Mouse (Mus musculus) midbrain, embryonic 16.5 days (tissue): ENCODE results near the gene Tgfbr2. TPM values are rescaled to one million over a fixed set of nuclear protein-coding genes. Genes with fewer than 3 reads are reported as not detected.

Source experiments
- ATAC-seq: fragments of 200-750 bp; cut with Nextera tagmentation; 2 replicates; pipeline ENCODE4 v1.8.0; 2017; ENCODE audit warnings: moderate TSS enrichment
- H3K27ac ChIP-seq: fragments of 300-500 bp; sonication (generic); 2 replicates; pipeline ENCODE4 v1.5.1; 2014; ENCODE audit warnings: mild to moderate bottlenecking, low read length, mixed read lengths
- H3K27me3 ChIP-seq: fragments of 300-500 bp; sonication (generic); 2 replicates; pipeline ENCODE4 v1.6.1; 2014; ENCODE audit warnings: low read depth, low read length, mixed read lengths; ENCODE audit not compliant: control insufficient read depth, insufficient read depth
- H3K36me3 ChIP-seq: fragments of 300-500 bp; sonication (generic); 2 replicates; pipeline ENCODE4 v1.6.1; 2014; ENCODE audit warnings: mild to moderate bottlenecking, low read length, moderate library complexity, mixed read lengths; ENCODE audit not compliant: control insufficient read depth, insufficient read depth
- H3K4me1 ChIP-seq: fragments of 300-500 bp; sonication (generic); 2 replicates; pipeline ENCODE4 v1.6.1; 2014; ENCODE audit warnings: mild to moderate bottlenecking, low read length, mixed read lengths; ENCODE audit not compliant: control insufficient read depth, insufficient read depth
- H3K4me2 ChIP-seq: fragments of 300-500 bp; sonication (generic); 2 replicates; pipeline ENCODE4 v1.6.1; 2014; ENCODE audit warnings: mild to moderate bottlenecking, low read length, mixed read lengths
- H3K4me3 ChIP-seq: fragments of 300-500 bp; sonication (generic); 2 replicates; pipeline ENCODE4 v1.5.1; 2014; ENCODE audit warnings: low read depth, mild to moderate bottlenecking, low read length, moderate library complexity, mixed read lengths
- H3K9ac ChIP-seq: fragments of 300-500 bp; sonication (generic); 2 replicates; pipeline ENCODE4 v1.6.1; 2014; ENCODE audit warnings: low read depth, low read length, mixed read lengths
- H3K9me3 ChIP-seq: fragments of 300-500 bp; sonication (generic); replicated peaks from 2 replicates; pipeline ENCODE4 v1.6.1; 2014; ENCODE audit warnings: mild to moderate bottlenecking, low read length, mixed read lengths; ENCODE audit not compliant: control insufficient read depth, poor library complexity, severe bottlenecking
- WGBS: fragments of 180-500 bp; shearing (Covaris S2); extraction: QIAGEN DNeasy Blood & Tissue Kit; methylation state at CpG from one replicate; pipeline ENCODE4 v1.1.7; 2014; 5-methylcytosine and 5-hydroxymethylcytosine counted together
- polyA plus RNA-seq: library from polyadenylated mRNA; unstranded; fragments of >200 nt; fragmentation: Nextera tagmentation; extraction: Ambion mirVana; gene quantifications from 2 replicates; pipeline ENCODE4 v1.2.1, GENCODE M21; 2015

The Tgfbr2 gene
- polyA plus RNA-seq, 1 experiment from 2014 or later: 7.1 TPM

DNA sequence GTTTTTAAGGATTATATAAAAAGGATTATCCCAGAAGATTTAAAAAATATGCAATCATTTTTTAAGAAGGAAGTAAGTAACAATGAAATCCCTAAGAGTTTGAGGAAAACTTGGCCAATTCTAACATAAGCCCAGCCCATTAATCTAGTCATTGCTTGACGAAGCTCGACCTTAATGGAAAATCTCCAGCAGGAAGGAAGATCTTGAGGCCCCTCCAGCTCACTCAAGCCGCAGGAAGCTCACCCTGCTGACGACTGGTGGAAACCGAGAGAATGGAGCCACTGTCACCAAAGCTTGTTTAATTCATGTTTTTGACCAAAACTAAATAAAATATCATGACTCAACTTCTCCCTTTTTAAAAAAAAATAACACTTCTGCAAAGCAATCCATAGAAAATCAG, 18.7 kb downstream of the Tgfbr2 start:
- no peaks in the 10 kb centered on the region for H3K36me3 ChIP-seq
- no peak overlapping the region for H3K9ac ChIP-seq
- no peak for ATAC-seq
- H3K27ac ChIP-seq: no peak overlapping the region
- no peaks in the 10 kb centered on the region for H3K9me3 ChIP-seq
- no peaks in the 10 kb centered on the region; the same call in 1 of the 2 replicates for H3K4me1 ChIP-seq
- no peaks in the 10 kb centered on the region for H3K27me3 ChIP-seq
- no peak overlapping the region for H3K4me3 ChIP-seq
- H3K4me2 ChIP-seq: no peak overlapping the region
- WGBS: 85% methylated on average over 5 of the region's 5 CpGs

DNA sequence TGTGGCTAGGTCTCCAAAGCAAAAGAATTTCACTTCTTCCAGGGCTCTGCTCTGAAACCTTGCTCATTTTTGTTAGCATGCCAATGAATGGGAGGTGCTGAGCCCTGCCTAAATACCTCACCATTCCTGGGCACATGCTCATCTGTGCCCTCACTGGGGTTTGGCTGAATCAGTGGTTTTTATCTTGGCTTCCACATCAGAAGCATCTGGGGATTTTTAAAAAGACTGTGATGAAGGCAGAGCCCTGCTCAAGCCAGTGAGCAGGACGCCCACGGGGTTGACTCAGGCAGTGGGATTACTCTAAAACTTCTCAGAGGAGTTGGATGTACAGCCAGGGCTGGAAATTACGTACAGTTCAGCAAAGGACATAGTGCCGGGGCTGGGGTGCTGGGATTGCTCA, 22.3 kb downstream of the Tgfbr2 start:
- no peak overlapping the region for H3K4me3 ChIP-seq
- no peaks in the 10 kb centered on the region for H3K27me3 ChIP-seq
- peaks cover 6% of the 10 kb centered on the region for H3K4me1 ChIP-seq
- no peaks in the 10 kb centered on the region for H3K9me3 ChIP-seq
- no peak overlapping the region for H3K4me2 ChIP-seq
- H3K9ac ChIP-seq: no peak overlapping the region
- H3K27ac ChIP-seq: no peak overlapping the region
- H3K36me3 ChIP-seq: no peaks in the 10 kb centered on the region
- WGBS: 73% methylated on average over 4 of the region's 4 CpGs
- no peak for ATAC-seq

DNA sequence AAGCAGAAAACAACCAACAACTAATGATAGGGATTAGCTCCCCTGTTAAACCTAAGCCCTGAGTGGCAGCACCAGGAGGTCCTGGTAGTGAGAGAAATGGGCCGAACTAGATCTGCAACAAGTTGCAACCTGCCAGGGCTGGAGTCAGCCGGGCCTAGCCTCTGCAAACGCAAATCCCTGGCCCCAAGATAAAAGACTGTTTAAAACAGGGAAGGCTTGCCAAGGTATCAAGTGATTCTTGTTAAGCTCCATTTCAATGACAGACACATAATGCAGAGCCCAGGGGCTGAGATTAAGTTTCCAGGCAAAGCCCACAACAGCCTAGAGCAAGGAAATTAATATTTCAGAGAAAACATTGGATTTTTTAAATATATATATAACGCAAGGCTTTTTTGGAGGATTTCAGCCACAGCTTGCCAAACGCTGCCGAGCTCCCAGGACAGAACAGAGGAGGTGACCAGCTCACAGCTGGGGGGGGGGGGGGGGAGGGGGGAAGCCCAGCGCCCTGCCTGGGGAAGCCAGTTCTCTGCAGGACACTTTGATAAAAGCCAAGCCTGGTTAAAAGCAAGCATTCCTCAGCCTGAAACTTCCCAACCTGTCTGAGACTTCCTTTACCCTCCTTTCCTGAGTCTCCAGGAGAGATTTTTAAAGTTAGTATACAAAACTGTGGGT, 24.3 kb downstream of the Tgfbr2 start:
- Histone ChIP-seq H3K4me3 (no peak overlapping the region), H3K9me3 (no peaks in the 10 kb centered on the region), H3K9ac (no peak overlapping the region), H3K4me1 (peaks cover 6% of the 10 kb centered on the region), H3K27ac (no peak overlapping the region), H3K36me3 (no peaks in the 10 kb centered on the region), H3K27me3 (no peaks in the 10 kb centered on the region), H3K4me2 (no peak overlapping the region)
- no peak for ATAC-seq
- 13% methylated on average over 6 of the region's 7 CpGs for WGBS

DNA sequence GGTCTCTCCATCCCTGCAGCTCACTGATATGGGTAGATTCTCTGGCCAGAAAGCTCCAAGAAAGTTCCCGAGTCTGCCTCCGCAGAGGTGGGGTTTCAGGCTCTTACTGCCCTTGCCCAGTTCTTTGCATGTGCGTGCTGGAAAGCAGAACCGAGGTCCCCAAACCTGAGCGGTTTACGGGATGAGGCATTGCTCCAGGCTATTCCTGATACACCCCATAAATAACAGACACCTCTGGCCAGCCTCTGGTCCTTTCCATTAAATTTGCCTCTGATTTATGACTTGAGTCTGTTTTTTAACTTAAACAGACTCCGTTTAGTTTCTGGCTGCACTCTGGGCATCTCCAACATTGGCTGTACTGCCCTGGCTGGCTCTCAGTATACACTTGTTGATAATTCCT, 26.4 kb downstream of the Tgfbr2 start:
- no peaks in the 10 kb centered on the region for H3K27me3 ChIP-seq
- H3K4me1 ChIP-seq: peaks cover 6% of the 10 kb centered on the region
- no peak overlapping the region for H3K27ac ChIP-seq
- H3K9me3 ChIP-seq: no peaks in the 10 kb centered on the region
- H3K9ac ChIP-seq: no peak overlapping the region
- H3K36me3 ChIP-seq: no peaks in the 10 kb centered on the region
- 94% methylated on average over 7 of the region's 7 CpGs for WGBS
- H3K4me2 ChIP-seq: no peak overlapping the region
- H3K4me3 ChIP-seq: no peak overlapping the region
- no peak for ATAC-seq

DNA sequence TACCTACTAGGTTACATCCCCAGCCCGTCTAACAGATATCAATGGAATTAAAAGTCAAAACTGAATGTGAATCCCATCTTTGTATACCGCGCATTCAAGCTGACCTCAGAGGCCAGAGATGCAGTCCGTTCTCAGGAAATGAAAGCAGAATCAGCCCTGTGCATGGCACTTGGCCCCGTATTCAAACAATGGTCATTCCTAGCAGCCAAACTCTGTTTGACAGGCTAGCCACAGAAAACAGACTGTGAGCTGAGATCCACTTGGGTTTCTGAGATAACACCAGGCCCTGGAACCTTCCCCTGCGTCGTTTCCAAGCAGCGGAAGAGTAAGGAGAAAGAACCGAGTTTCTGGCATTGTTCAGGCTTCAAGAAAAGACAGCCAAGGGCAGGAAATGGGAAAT, 28.9 kb downstream of the Tgfbr2 start:
- Histone ChIP-seq H3K4me3 (no peak overlapping the region), H3K9ac (no peak overlapping the region), H3K27me3 (no peaks in the 10 kb centered on the region), H3K9me3 (no peaks in the 10 kb centered on the region), H3K4me1 (peaks cover 4% of the 10 kb centered on the region), H3K36me3 (no peaks in the 10 kb centered on the region), H3K4me2 (no peak overlapping the region), H3K27ac (no peak overlapping the region)
- 60% methylated on average over 9 of the region's 9 CpGs for WGBS
- ATAC-seq: no peak

DNA sequence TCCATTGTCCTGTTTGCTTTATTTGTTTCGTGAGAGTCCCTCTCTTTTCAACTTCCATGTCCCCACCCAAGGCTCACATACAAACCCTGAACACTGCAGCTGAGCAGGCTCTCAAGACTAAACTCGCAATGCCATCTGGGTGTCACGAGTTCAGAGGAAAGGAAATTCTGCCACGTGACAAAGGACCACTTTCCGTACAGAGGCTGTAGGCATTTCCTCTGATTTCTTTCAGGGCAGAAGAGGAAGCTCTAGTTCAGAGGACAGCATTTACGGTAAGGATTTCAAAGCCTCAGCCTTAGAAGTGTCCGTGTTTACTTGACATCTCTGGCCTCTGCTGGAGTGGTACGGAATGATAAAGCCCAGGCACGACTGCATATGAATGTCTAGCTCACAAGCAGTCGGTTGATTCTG, 29.9 kb downstream of the Tgfbr2 start:
- H3K9me3 ChIP-seq: no peaks in the 10 kb centered on the region
- H3K4me3 ChIP-seq: no peak overlapping the region
- no peak overlapping the region for H3K4me2 ChIP-seq
- no peaks in the 10 kb centered on the region for H3K4me1 ChIP-seq
- H3K27me3 ChIP-seq: no peaks in the 10 kb centered on the region
- no peaks in the 10 kb centered on the region for H3K36me3 ChIP-seq
- H3K27ac ChIP-seq: no peak overlapping the region
- no peak overlapping the region for H3K9ac ChIP-seq
- WGBS: 57% methylated on average over 10 of the region's 10 CpGs
- no peak for ATAC-seq

DNA sequence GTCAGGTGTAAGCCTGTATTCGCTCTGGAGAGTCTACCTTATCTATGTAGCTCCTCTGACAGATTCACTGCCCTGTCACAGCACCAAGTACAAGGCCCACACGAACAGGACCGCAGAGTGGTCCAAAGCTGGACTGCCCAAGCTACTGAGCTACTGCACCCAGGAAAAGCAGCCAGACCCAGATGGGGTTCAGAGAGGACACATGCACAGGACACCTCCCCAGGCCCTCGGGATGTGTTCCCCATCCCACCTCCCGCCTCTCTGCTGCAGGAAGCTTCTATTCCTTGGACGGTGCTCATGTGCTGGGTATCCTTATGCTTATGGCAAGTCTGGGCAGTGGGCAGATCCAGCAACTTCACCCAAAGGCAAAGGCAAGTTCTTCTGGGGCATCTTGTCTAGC, 34.7 kb downstream of the Tgfbr2 start:
- H3K27me3 ChIP-seq: no peaks in the 10 kb centered on the region
- no peak overlapping the region for H3K4me2 ChIP-seq
- WGBS: 95% methylated on average over 6 of the region's 6 CpGs
- no peak for ATAC-seq
- H3K4me1 ChIP-seq: no peaks in the 10 kb centered on the region
- no peak overlapping the region for H3K4me3 ChIP-seq
- no peaks in the 10 kb centered on the region for H3K36me3 ChIP-seq
- no peak overlapping the region for H3K9ac ChIP-seq
- H3K27ac ChIP-seq: no peak overlapping the region
- H3K9me3 ChIP-seq: no peaks in the 10 kb centered on the region

DNA sequence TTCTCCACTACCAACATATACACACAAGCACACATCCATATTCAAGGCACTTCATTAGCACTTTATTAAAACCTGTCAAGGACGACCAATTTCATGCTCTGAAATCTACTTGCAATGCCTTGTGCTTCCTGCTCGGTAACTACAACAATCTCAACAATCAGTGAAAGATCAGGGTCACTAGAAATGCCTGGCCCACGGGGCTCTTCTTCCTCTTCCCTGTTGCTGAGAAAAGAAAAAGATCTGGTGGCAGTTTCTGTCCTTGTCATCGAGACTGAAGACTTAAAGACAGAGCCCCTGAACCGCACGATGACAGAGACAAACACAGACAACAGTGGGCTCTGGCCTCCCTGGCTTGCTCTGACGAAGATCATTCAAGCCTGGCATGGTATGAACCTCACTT, 35.6 kb downstream of the Tgfbr2 start:
- Histone ChIP-seq H3K9ac (no peak overlapping the region), H3K9me3 (no peaks in the 10 kb centered on the region), H3K4me2 (no peak overlapping the region), H3K4me1 (no peaks in the 10 kb centered on the region), H3K36me3 (no peaks in the 10 kb centered on the region), H3K27me3 (no peaks in the 10 kb centered on the region), H3K4me3 (no peak overlapping the region), H3K27ac (no peak overlapping the region)
- ATAC-seq: no peak
- WGBS: 82% methylated on average over 7 of the region's 7 CpGs

DNA sequence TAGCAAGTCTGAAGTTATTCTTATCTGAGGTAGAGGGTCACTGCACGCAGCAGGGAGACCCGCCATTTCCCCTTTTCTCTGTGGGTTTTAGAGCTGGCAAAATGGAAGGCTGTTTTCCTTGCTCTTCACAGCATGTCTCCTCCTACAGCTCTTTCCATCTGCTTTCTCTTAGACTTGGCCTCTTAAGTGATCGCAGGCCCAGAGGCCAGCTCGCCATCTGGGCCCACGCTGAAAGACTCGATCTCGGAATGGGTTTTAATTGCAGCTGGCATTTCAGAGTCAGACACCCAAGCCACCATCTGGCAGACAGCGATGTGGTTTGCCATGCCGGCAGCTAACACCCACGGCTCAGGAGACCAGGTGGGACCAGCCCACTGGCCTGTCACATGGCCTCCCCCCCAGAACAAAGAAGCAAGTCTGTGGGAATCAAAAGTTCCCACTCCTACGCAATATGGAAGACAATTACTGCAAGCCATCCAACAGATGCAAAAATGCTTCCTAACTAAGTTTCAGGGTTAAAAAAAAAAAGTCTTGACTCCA, 36.5 kb downstream of the Tgfbr2 start:
- ATAC-seq: no peak
- no peak overlapping the region for H3K27ac ChIP-seq
- no peaks in the 10 kb centered on the region for H3K4me1 ChIP-seq

More for the DNA sequence above, 36.5 kb downstream of the Tgfbr2 start:
- Histone ChIP-seq H3K9ac (no peak overlapping the region), H3K9me3 (no peaks in the 10 kb centered on the region), H3K4me3 (no peak overlapping the region), H3K27me3 (no peaks in the 10 kb centered on the region), H3K4me2 (no peak overlapping the region), H3K36me3 (no peaks in the 10 kb centered on the region)
- 39% methylated on average over 11 of the region's 11 CpGs for WGBS
